Mouse (Mus musculus) midbrain, embryonic 12.5 days (tissue): ENCODE results near the gene Sec14l1. TPM values are rescaled to one million over a fixed set of nuclear protein-coding genes. Genes with fewer than 3 reads are reported as not detected.

Source experiments
- ATAC-seq: fragments of 200-750 bp; cut with Nextera tagmentation; 2 replicates; pipeline ENCODE4 v1.8.0; 2017; ENCODE audit warnings: low read depth, moderate TSS enrichment, moderate library complexity; ENCODE audit not compliant: low FRiP score
- H3K27ac ChIP-seq: fragments of 300-500 bp; sonication (generic); replicated peaks from 2 replicates; pipeline ENCODE4 v1.5.1; 2016; ENCODE audit warnings: mild to moderate bottlenecking
- H3K27me3 ChIP-seq: fragments of 300-500 bp; sonication (generic); 2 replicates; pipeline ENCODE4 v1.6.1; 2016; ENCODE audit warnings: mild to moderate bottlenecking
- H3K36me3 ChIP-seq: fragments of 300-500 bp; sonication (generic); 2 replicates; pipeline ENCODE4 v1.6.1; 2016
- H3K4me1 ChIP-seq: fragments of 300-500 bp; sonication (generic); 2 replicates; pipeline ENCODE4 v1.6.1; 2016
- H3K4me2 ChIP-seq: fragments of 300-500 bp; sonication (generic); replicated peaks from 2 replicates; pipeline ENCODE4 v1.6.1; 2016; ENCODE audit warnings: mild to moderate bottlenecking, moderate library complexity
- H3K4me3 ChIP-seq: fragments of 300-500 bp; sonication (generic); 2 replicates; pipeline ENCODE4 v1.5.1; 2016; ENCODE audit warnings: mild to moderate bottlenecking
- H3K9ac ChIP-seq: fragments of 300-500 bp; sonication (generic); replicated peaks from 2 replicates; pipeline ENCODE4 v1.6.1; 2016; ENCODE audit warnings: mild to moderate bottlenecking, moderate library complexity
- H3K9me3 ChIP-seq: fragments of 300-500 bp; sonication (generic); 2 replicates; pipeline ENCODE4 v1.6.1; 2016; ENCODE audit warnings: mild to moderate bottlenecking
- WGBS: fragments of 180-500 bp; shearing (Covaris S2); methylation state at CpG from one replicate; pipeline ENCODE4 v1.1.7; 2016; 5-methylcytosine and 5-hydroxymethylcytosine counted together
- polyA plus RNA-seq: library from polyadenylated mRNA; unstranded; fragments of >200 nt; fragmentation: Nextera tagmentation; extraction: Ambion mirVana; gene quantifications from 2 replicates; pipeline ENCODE4 v1.2.1, GENCODE M21; 2016

Sec14l1 gene
- polyA plus RNA-seq, 1 experiment from 2014 or later: 63.7 TPM

DNA sequence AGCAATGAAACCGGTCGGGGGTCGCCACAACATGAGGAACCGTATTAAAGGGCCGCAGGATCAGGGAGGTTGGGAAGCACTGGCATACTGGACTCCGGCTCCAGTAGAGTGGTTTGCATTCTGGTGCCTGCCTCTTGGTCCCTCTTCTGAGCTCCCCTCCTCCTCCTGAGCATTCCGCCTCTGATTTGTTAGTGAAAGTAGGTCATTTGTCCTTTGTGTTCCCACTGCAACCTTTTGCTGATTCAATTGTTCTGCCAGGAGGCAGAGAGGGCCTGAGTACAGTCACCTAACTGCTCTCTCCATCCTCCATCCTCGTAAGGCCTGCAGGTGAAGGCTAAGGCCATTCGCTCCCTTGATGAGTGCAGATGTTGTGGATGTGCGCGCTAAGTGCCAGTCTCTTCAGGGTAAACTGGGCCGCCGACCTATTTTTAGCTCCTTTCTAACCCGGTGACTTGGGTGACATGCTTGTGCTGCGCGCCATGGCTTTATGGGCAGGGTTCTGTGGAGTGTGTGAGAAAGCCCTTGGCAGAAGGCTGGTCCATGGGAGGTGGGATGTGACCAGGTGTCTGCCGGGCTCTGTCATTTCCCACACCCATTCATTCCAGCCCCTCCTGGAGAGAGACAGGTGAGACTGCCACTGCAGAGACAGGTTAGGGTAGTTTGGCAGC is 8.6 kb downstream of the Sec14l1 start:
- 86% methylated on average over 17 of the region's 17 CpGs for WGBS
- peaks cover 64% of the 10 kb centered on the region for H3K4me1 ChIP-seq

GRCm38 (mm10) chr11:117124539-117124938 is 9.6 kb downstream of the Sec14l1 start:
- 77% methylated on average over 10 of the region's 10 CpGs for WGBS
- Histone ChIP-seq H3K4me3 (no peak overlapping the region), H3K27ac (no peak overlapping the region), H3K4me2 (no peak overlapping the region), H3K27me3 (no peaks in the 10 kb centered on the region), H3K9me3 (no peaks in the 10 kb centered on the region), H3K9ac (no peak overlapping the region), H3K36me3 (0 out of 2 replicates have a peak, but pooled peaks cover 5% of the 10 kb centered on the region), H3K4me1 (peaks cover 63% of the 10 kb centered on the region)
- no peak for ATAC-seq

More for the DNA sequence above, 8.6 kb downstream of the Sec14l1 start:
- H3K4me3 ChIP-seq: no peak overlapping the region
- no peak overlapping the region for H3K27ac ChIP-seq
- no peaks in the 10 kb centered on the region for H3K27me3 ChIP-seq
- H3K4me2 ChIP-seq: no peak overlapping the region
- ATAC-seq: no peak
- no peak overlapping the region for H3K9ac ChIP-seq
- H3K36me3 ChIP-seq: 0 out of 2 replicates have a peak, but pooled peaks cover 5% of the 10 kb centered on the region
- no peaks in the 10 kb centered on the region for H3K9me3 ChIP-seq

DNA sequence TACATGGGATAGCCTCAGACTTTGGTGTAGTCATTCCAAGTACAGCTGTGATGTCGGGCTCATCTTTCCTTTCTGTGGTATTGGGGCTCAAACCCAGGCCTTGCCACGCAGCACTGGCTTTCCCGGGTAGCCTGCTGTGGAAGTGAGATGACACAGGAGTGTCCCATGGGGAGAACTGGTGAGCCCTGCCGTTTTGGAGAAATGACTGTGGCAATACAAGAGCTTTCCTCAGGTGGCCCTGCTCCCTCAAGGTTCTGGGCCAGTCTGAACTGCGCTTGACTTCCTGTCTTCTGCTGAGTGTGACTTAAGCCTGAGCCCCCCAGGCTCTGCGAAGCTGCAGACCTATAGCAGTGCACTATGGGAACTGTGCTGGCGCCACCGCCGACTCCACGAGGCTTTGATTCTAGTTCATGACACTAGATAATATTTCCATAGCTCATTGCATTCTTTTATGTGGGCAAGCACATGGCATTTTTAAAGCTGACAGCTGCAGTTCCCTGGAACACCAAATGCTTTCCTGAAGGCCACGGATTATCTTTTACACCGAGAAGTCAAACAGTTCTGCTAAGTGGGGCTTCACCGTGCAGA is 12.4 kb downstream of the Sec14l1 start:
- H3K4me3 ChIP-seq: no peak overlapping the region
- peak overlapping the region; percentile 71 for H3K27ac ChIP-seq
- no peak for ATAC-seq

GRCm38 (mm10) chr11:117127931-117128548 is 13.1 kb downstream of the Sec14l1 start:
- Histone ChIP-seq H3K9ac (0 out of 2 replicates have a peak overlapping the region, but pooled peaks have one; percentile 15), H3K4me2 (no peak overlapping the region), H3K9me3 (no peaks in the 10 kb centered on the region), H3K27ac (peak overlapping the region; percentile 71), H3K4me1 (peaks cover 53% of the 10 kb centered on the region), H3K27me3 (no peaks in the 10 kb centered on the region), H3K4me3 (no peak overlapping the region), H3K36me3 (0 out of 2 replicates have a peak, but pooled peaks cover 11% of the 10 kb centered on the region)
- WGBS: 27% methylated on average over 12 of the region's 12 CpGs
- no peak for ATAC-seq

More for the DNA sequence above, 12.4 kb downstream of the Sec14l1 start:
- 65% methylated on average over 13 of the region's 13 CpGs for WGBS
- Histone ChIP-seq H3K27me3 (no peaks in the 10 kb centered on the region), H3K4me2 (no peak overlapping the region), H3K4me1 (peaks cover 53% of the 10 kb centered on the region), H3K36me3 (0 out of 2 replicates have a peak, but pooled peaks cover 8% of the 10 kb centered on the region), H3K9ac (no peak overlapping the region), H3K9me3 (no peaks in the 10 kb centered on the region)

- no peaks in the 10 kb centered on the region for H3K27me3 ChIP-seq
- H3K9me3 ChIP-seq: no peaks in the 10 kb centered on the region
- H3K27ac ChIP-seq: 0 out of 2 replicates have a peak overlapping the region, but pooled peaks have one; percentile 10
- H3K4me3 ChIP-seq: no peak overlapping the region
- H3K4me2 ChIP-seq: no peak overlapping the region
- 0 out of 2 replicates have a peak, but pooled peaks cover 11% of the 10 kb centered on the region for H3K36me3 ChIP-seq
- WGBS: 53% methylated on average over 11 of the region's 11 CpGs
- no peak for ATAC-seq
- 0 out of 2 replicates have a peak overlapping the region, but pooled peaks have one; percentile 24 for H3K9ac ChIP-seq
- H3K4me1 ChIP-seq: peaks cover 43% of the 10 kb centered on the region
Observed at GRCm38 (mm10) chr11:117129473-117129872, 14.5 kb downstream of the Sec14l1 start.

GRCm38 (mm10) chr11:117130068-117130467 is 15.1 kb downstream of the Sec14l1 start:
- H3K27me3 ChIP-seq: no peaks in the 10 kb centered on the region
- H3K4me1 ChIP-seq: peaks cover 49% of the 10 kb centered on the region
- H3K4me2 ChIP-seq: no peak overlapping the region
- ATAC-seq: no peak
- no peak overlapping the region for H3K4me3 ChIP-seq
- 48% methylated on average over 8 of the region's 8 CpGs for WGBS
- H3K9ac ChIP-seq: no peak overlapping the region
- H3K9me3 ChIP-seq: no peaks in the 10 kb centered on the region
- H3K27ac ChIP-seq: no peak overlapping the region
- H3K36me3 ChIP-seq: 0 out of 2 replicates have a peak, but pooled peaks cover 11% of the 10 kb centered on the region

- no peak overlapping the region for H3K4me3 ChIP-seq
- no peaks in the 10 kb centered on the region for H3K27me3 ChIP-seq
- H3K4me1 ChIP-seq: peaks cover 58% of the 10 kb centered on the region
- no peak overlapping the region for H3K4me2 ChIP-seq
- H3K9ac ChIP-seq: no peak overlapping the region
- no peaks in the 10 kb centered on the region for H3K9me3 ChIP-seq
- no peak overlapping the region for H3K27ac ChIP-seq
- WGBS: 50% methylated on average over 5 of the region's 5 CpGs
- no peak for ATAC-seq
- 0 out of 2 replicates have a peak, but pooled peaks cover 11% of the 10 kb centered on the region for H3K36me3 ChIP-seq
Observed at GRCm38 (mm10) chr11:117130888-117131287, 15.9 kb downstream of the Sec14l1 start.

DNA sequence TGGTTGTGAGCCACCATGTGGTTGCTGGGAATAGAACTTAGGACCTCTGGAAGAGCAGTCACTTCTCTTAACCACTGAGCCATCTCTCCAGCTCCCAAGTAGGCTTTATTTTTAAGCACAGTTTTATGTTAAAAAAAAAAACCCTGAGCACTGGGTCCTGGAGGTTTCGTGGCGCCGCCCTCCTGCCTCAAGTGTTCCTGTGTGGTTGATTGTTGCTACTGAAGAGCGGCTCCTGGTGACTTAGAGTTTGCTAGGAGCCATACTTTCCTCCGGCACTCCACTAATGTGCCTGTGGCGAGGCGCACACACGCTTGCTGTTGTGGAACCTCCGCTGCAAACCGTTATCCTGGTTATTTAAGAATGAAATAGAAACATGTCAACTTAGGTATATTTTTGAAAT is 16.5 kb downstream of the Sec14l1 start:
- no peak overlapping the region for H3K4me2 ChIP-seq
- ATAC-seq: no peak
- peaks cover 60% of the 10 kb centered on the region for H3K4me1 ChIP-seq
- no peak overlapping the region for H3K9ac ChIP-seq
- H3K9me3 ChIP-seq: no peaks in the 10 kb centered on the region
- H3K4me3 ChIP-seq: no peak overlapping the region
- WGBS: 94% methylated on average over 10 of the region's 10 CpGs
- H3K27me3 ChIP-seq: no peaks in the 10 kb centered on the region
- 0 out of 2 replicates have a peak, but pooled peaks cover 11% of the 10 kb centered on the region for H3K36me3 ChIP-seq
- H3K27ac ChIP-seq: no peak overlapping the region

DNA sequence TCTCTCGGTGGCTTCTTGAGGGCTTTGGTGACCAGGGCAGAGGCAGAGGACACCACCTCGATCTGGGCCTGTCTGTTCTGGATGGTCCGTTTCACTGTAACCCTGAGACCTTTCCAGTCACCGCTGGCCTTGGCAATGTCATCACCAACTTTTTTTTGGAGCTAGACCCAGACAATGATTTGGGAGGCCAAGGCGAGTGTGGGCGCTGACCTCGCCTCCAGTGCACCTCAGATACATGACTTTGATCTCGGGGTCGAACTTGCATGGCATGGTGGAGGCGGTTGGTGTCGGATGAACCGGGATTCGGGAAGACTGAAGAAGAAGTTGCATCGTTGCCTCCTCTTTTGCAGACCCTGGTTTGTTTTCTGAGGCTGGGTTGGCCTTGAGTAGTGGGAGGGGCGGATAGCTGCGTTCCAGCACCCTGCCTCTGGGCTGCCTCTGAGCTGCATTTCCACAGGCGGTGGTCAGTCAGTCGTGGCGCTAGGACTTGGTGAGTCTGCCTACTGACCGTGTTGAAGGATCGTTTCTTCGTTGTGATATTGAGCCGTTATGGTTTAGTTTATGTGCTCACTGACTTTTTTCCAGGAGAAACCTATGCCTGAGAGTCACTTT is 19.9 kb downstream of the Sec14l1 start:
- H3K27me3 ChIP-seq: no peaks in the 10 kb centered on the region
- H3K36me3 ChIP-seq: peaks cover 6% of the 10 kb centered on the region; the same call in 1 of the 2 replicates
- no peaks in the 10 kb centered on the region for H3K9me3 ChIP-seq
- no peak overlapping the region for H3K4me3 ChIP-seq
- H3K4me1 ChIP-seq: peaks cover 33% of the 10 kb centered on the region
- H3K4me2 ChIP-seq: no peak overlapping the region
- 67% methylated on average over 23 of the region's 23 CpGs for WGBS
- no peak for ATAC-seq
- no peak overlapping the region for H3K9ac ChIP-seq
- no peak overlapping the region for H3K27ac ChIP-seq

DNA sequence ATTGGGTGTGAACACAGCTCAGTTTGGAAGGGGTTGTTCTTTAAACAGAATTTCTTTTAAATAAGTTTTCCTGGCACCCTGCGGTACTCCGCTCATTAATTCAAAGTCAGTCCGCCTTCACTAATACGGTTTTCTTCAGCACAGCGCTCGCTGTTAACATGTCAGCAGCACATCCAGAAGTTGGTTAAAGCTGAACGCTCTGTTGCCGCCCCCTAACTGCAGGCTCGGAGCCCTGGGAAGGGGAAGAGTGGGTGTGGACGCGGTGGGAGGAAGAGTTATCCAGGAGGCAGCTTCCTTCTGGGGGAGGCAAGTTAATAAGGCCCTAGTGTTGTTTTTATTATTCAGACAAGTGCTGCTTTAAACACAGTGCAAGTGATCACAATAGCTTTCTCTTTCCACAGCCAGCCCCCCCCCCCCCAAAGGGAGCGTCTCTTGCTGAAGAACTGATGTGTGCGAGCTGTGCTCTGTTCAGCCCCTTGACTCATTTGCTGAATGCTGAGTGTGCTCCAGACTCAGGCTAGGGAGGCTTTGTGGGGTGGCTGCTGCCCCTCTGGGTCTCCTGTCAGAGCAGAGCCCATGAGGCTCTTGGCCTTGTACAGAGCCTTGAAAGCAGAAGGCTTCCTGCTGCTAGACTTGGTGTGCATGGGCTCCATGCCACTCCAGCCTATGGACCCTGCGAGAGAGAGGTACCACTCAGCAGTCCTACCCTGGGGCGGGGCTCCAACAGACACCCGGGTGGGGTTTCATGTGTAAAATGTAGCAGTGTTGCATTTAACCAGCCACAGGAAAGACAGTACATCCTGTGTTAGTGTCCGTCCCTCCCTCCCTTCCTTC is 20.7 kb downstream of the Sec14l1 start:
- Histone ChIP-seq H3K9ac (no peak overlapping the region; the same call in 1 of the 2 replicates), H3K36me3 (peaks cover 6% of the 10 kb centered on the region; the same call in 1 of the 2 replicates), H3K9me3 (no peaks in the 10 kb centered on the region), H3K4me1 (peaks cover 25% of the 10 kb centered on the region), H3K27me3 (no peaks in the 10 kb centered on the region), H3K4me2 (0 out of 2 replicates have a peak overlapping the region, but pooled peaks have one; percentile 18), H3K4me3 (no peak overlapping the region), H3K27ac (no peak overlapping the region)
- no peak for ATAC-seq
- 33% methylated on average over 17 of the region's 17 CpGs for WGBS

DNA sequence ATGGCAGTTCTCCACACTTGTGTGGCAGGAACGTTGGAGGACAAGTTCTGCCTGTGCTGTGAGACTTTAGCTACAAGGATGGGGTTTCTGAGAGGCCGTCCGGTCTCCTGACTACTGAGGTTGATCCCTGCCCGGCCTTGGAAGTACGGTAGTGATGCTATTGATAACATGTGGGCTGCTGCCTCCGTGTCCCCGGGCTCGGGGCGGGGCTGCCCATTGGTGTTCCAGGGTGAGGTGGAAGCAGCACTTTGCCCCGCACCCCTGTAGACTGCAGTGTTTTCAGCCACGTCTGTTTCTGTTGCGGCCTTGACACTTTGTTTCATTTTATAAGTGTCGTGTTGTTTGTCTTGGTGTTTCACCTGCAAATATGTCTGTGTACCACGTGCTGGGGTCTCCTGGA is 21.9 kb downstream of the Sec14l1 start:
- no peaks in the 10 kb centered on the region for H3K9me3 ChIP-seq
- H3K4me3 ChIP-seq: no peak overlapping the region
- no peak overlapping the region for H3K4me2 ChIP-seq
- peaks cover 21% of the 10 kb centered on the region for H3K4me1 ChIP-seq
- H3K9ac ChIP-seq: no peak overlapping the region
- H3K27ac ChIP-seq: no peak overlapping the region
- ATAC-seq: no peak
- H3K27me3 ChIP-seq: no peaks in the 10 kb centered on the region
- 91% methylated on average over 14 of the region's 14 CpGs for WGBS
- H3K36me3 ChIP-seq: peaks cover 10% of the 10 kb centered on the region
